Mouse (Mus musculus) urinary bladder, postnatal 4 days (tissue): ENCODE measurements around the gene Cacng3.

Experiments used
- DNase-seq, 2 experiments: peaks; one replicate each; pipeline ENCODE4 v3.0.0; 2021 to 2022; ENCODE audit warnings: low spot score in 2 of 2

Gene Cacng3

GRCm38 (mm10) chr7:122718540-122718939, 48.2 kb downstream of the Cacng3 start:
- no peak for DNase-seq

GRCm38 (mm10) chr7:122723358-122723876, 53.1 kb downstream of the Cacng3 start:
- DNase-seq: no peak

- no peak for DNase-seq
These were observed 56.1 kb downstream of the Cacng3 start for GRCm38 (mm10) chr7:122726376-122726775.

GRCm38 (mm10) chr7:122728186-122728585, 57.9 kb downstream of the Cacng3 start:
- no peak for DNase-seq

GRCm38 (mm10) chr7:122728846-122729245, 58.6 kb downstream of the Cacng3 start:
- no peak for DNase-seq

- no peak for DNase-seq
These were observed 65.0 kb downstream of the Cacng3 start for GRCm38 (mm10) chr7:122735323-122735722.

GRCm38 (mm10) chr7:122738541-122738940, 68.2 kb downstream of the Cacng3 start:
- no peak for DNase-seq

- DNase-seq: no peak
These were observed 70.4 kb downstream of the Cacng3 start for GRCm38 (mm10) chr7:122740663-122741062.

- no peak for DNase-seq
These were observed 85.8 kb downstream of the Cacng3 start for GRCm38 (mm10) chr7:122755920-122756603.

GRCm38 (mm10) chr7:122758645-122759044, 88.4 kb downstream of the Cacng3 start:
- DNase-seq: no peak

GRCm38 (mm10) chr7:122764506-122764905, 94.2 kb downstream of the Cacng3 start:
- DNase-seq: no peak

- DNase-seq: no peak
These were observed 98.2 kb downstream of the Cacng3 start for GRCm38 (mm10) chr7:122768292-122769020.

GRCm38 (mm10) chr7:122779601-122780000, 109.3 kb downstream of the Cacng3 start:
- DNase-seq: no peak

GRCm38 (mm10) chr7:122789929-122790328, 119.6 kb downstream of the Cacng3 start:
- DNase-seq: no peak

- no peak for DNase-seq
These were observed 123.5 kb downstream of the Cacng3 start for GRCm38 (mm10) chr7:122793655-122794346.

GRCm38 (mm10) chr7:122795140-122795539, 124.8 kb downstream of the Cacng3 start:
- DNase-seq: no peak

GRCm38 (mm10) chr7:122800821-122801220, 130.5 kb downstream of the Cacng3 start:
- DNase-seq: no peak

- peak in 1 of 2 experiments; percentile 26 for DNase-seq
These were observed 133.7 kb downstream of the Cacng3 start for GRCm38 (mm10) chr7:122803839-122804496.

- no peak for DNase-seq
These were observed 136.2 kb downstream of the Cacng3 start for GRCm38 (mm10) chr7:122806531-122806930.

GRCm38 (mm10) chr7:122813724-122814123, 143.4 kb downstream of the Cacng3 start:
- no peak for DNase-seq

GRCm38 (mm10) chr7:122817565-122817964, 147.3 kb downstream of the Cacng3 start:
- no peak for DNase-seq
